Mouse (Mus musculus) MEL (cell line): Measurements from ENCODE around the gene Tspan14.

ENCODE experiments used
- CTCF ChIP-seq, 3 experiments: IDR thresholded peaks in 2 of 3; conservative IDR thresholded peaks in 1 of 3; 2 replicates each; pipeline ENCODE4 v1.5.1; 2011 to 2012; ENCODE audit warnings: low read length in 3 of 3, low read depth in 2 of 3, mild to moderate bottlenecking in 2 of 3, improper control_type of control experiment in 1 of 3, inconsistent platforms in 1 of 3, mixed read lengths in 1 of 3, moderate library complexity in 1 of 3; ENCODE audit not compliant: control insufficient read depth in 1 of 3, insufficient read depth in 1 of 3, poor library complexity in 1 of 3, severe bottlenecking in 1 of 3
- E2F4 ChIP-seq: IDR thresholded peaks from 2 replicates; pipeline ENCODE4 v1.6.1; 2011; ENCODE audit warnings: low read depth, low read length, improper control_type of control experiment, borderline replicate concordance
- EP300 ChIP-seq, 2 experiments: IDR thresholded peaks; 2 replicates each; pipeline ENCODE4 v1.6.1; 2011; ENCODE audit warnings: improper control_type of control experiment in 2 of 2, low read length in 2 of 2, low read depth in 1 of 2, mild to moderate bottlenecking in 1 of 2
- MXI1 ChIP-seq: IDR thresholded peaks from 2 replicates; pipeline ENCODE4 v1.6.1; 2011; ENCODE audit warnings: mild to moderate bottlenecking, low read depth, low read length, improper control_type of control experiment
- MYB ChIP-seq: IDR thresholded peaks from 2 replicates; pipeline ENCODE4 v1.6.1; 2011; ENCODE audit warnings: mild to moderate bottlenecking, low read depth, low read length, improper control_type of control experiment
- POLR2A ChIP-seq, 2 experiments: IDR thresholded peaks; 2 replicates each; pipeline ENCODE4 v1.6.1; 2011 to 2012; ENCODE audit warnings: low read length in 2 of 2, mild to moderate bottlenecking in 2 of 2, control low read depth in 1 of 2, improper control_type of control experiment in 1 of 2, low read depth in 1 of 2, moderate library complexity in 1 of 2; ENCODE audit not compliant: control insufficient read depth in 1 of 2, insufficient read depth in 1 of 2, poor library complexity in 1 of 2
- POLR2AphosphoS5 ChIP-seq: IDR thresholded peaks from 2 replicates; pipeline ENCODE4 v1.6.1; 2012; ENCODE audit warnings: low read depth, borderline replicate concordance, mild to moderate bottlenecking, inconsistent platforms, low read length, moderate library complexity, mixed read lengths
- UBTF ChIP-seq: IDR thresholded peaks from 2 replicates; pipeline ENCODE4 v1.6.1; 2012; ENCODE audit warnings: low read depth, mild to moderate bottlenecking, inconsistent platforms, low read length, improper control_type of control experiment, moderate library complexity, borderline replicate concordance; ENCODE audit not compliant: insufficient read depth
- USF2 ChIP-seq, 2 experiments: IDR thresholded peaks; 2 replicates each; pipeline ENCODE4 v1.6.1; 2011 to 2012; ENCODE audit warnings: improper control_type of control experiment in 2 of 2, low read length in 2 of 2, borderline replicate concordance in 1 of 2, inconsistent platforms in 1 of 2, low read depth in 1 of 2, mild to moderate bottlenecking in 1 of 2; ENCODE audit not compliant: insufficient read depth in 1 of 2
- ZKSCAN1 ChIP-seq: IDR thresholded peaks from 2 replicates; pipeline ENCODE4 v1.6.1; 2012; ENCODE audit warnings: low read depth, mild to moderate bottlenecking, inconsistent platforms, low read length, improper control_type of control experiment, moderate library complexity
- ZNF384 ChIP-seq: IDR thresholded peaks from 2 replicates; pipeline ENCODE4 v1.6.1; 2012; ENCODE audit warnings: low read depth, mild to moderate bottlenecking, inconsistent platforms, low read length, improper control_type of control experiment

- TF ChIP-seq POLR2AphosphoS5 (no peak), CTCF (IDR thresholded peaks at IDR 0.05 in 2 of 3, conservative IDR thresholded peaks at IDR 0.05 in 1 of 3; ENCODE audit: control insufficient read depth in 1 of 3, insufficient read depth in 1 of 3, low read depth in 2 of 3, low read length in 3 of 3, poor library complexity in 1 of 3, severe bottlenecking in 1 of 3) (no peak), MYB (no peak), EP300 (IDR thresholded peaks at IDR 0.05; ENCODE audit: low read depth in 1 of 2, low read length in 2 of 2) (no peak), USF2 (IDR thresholded peaks at IDR 0.05; ENCODE audit: borderline replicate concordance in 1 of 2, insufficient read depth in 1 of 2, low read depth in 1 of 2, low read length in 2 of 2) (no peak), MXI1 (no peak), ZNF384 (no peak), E2F4 (no peak), POLR2A (IDR thresholded peaks at IDR 0.05; ENCODE audit: control insufficient read depth in 1 of 2, insufficient read depth in 1 of 2, low read depth in 1 of 2, low read length in 2 of 2, poor library complexity in 1 of 2) (no peak), UBTF (no peak), ZKSCAN1 (no peak)
Observed at GRCm38 (mm10) chr14:40874565-40874964, 92.0 kb downstream of the Tspan14 start.
